In the genomic region with DNA sequence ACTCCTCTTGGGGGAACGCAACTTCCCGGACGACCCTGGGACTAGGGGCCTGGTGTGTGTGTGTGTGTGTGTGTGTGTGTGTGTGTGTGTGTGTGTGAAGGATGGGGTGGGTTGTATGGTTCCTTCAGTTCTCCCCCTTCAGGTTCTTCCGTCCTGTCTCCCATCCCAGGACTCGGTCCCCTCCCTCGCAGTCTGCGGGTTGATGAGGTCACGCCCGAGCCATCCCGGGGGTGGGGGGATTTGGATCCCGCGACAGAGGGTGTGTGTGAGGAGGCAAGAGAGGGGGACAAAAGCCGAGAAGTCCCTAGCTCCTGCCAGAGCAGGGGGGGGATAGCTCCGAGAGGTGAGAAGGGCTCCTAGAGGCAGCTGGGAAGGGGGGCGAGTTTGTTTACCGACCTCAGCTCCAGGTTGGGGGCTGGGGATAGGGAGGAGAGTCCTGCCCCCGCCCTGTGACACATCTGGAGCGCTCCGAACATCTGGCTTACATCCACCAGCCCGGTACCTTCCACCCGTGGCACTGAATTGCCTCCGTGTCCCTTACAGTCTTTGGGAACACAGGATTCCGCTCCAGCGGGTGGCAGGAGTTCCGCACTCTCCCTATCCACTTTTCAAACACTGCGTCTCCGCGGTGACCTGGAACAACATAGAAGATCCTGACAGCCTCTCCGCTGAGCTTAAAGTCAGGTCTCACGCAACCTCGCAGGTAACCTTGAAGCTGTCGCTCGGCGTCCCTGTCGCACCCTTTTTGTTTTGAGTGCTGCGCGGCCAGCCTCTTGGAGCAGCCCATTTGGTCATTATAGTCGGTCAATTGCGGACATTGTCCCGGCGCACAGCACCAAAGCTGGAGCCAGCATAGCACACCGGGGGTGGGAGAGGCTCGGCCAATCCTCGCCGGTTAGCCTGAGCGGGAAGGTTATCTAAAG, we compare ENCODE assay signal across 8 mouse cellular contexts. TPM values are rescaled to one million over a fixed set of nuclear protein-coding genes. Genes with fewer than 3 reads are reported as not detected.
A peak's percentile ranks its signal among the peaks of the same experiment; 100 is the strongest.
DNase-seq lines count a peak whose midpoint lies in the region; ATAC-seq and TF ChIP-seq lines count a peak whose summit lies in the region.

No protein-coding gene starts in this region.

- TF ChIP-seq CTCF in left cerebral cortex, adult 2 months (IDR thresholded peaks at IDR 0.05): no peak
- no peak for TF ChIP-seq CTCF in lung, postnatal 0 days (IDR thresholded peaks at IDR 0.05)

- H3K9me3 ChIP-seq in embryonic facial prominence, embryonic 13.5 days: no peaks in the 10 kb centered on the region
- no peaks in the 10 kb centered on the region for H3K9me3 ChIP-seq in hindbrain, embryonic 10.5 days
- H3K9me3 ChIP-seq in lung, postnatal 0 days (ENCODE audit: low read length): no peaks in the 10 kb centered on the region

- peaks cover 98% of the 10 kb centered on the region for H3K27me3 ChIP-seq in embryonic facial prominence, embryonic 13.5 days
- peaks cover 99% of the 10 kb centered on the region for H3K27me3 ChIP-seq in hindbrain, embryonic 10.5 days (ENCODE audit: insufficient read depth, poor library complexity, severe bottlenecking)
- H3K27me3 ChIP-seq in lung, postnatal 0 days (replicated peaks; ENCODE audit: insufficient read depth, low read length): peaks cover 6% of the 10 kb centered on the region; the same call in 1 of the 2 replicates

- H3K4me3 ChIP-seq in left cerebral cortex, adult 2 months: peak overlapping the region; percentile 54
- peak overlapping the region; percentile 57 for H3K4me3 ChIP-seq in embryonic facial prominence, embryonic 13.5 days
- peak overlapping the region; percentile 57 for H3K4me3 ChIP-seq in hindbrain, embryonic 10.5 days
- peak overlapping the region; percentile 50 for H3K4me3 ChIP-seq in lung, postnatal 0 days (ENCODE audit: low read depth, low read length)

- peak overlapping the region; percentile 79 for H3K9ac ChIP-seq in embryonic facial prominence, embryonic 13.5 days
- H3K9ac ChIP-seq in lung, postnatal 0 days (replicated peaks; ENCODE audit: low read depth): no peak overlapping the region; the same call in 1 of the 2 replicates

- no peak for ATAC-seq in embryonic facial prominence, embryonic 13.5 days (ENCODE audit: insufficient number of reproducible peaks, insufficient read depth, low FRiP score, low TSS enrichment, low read depth)
- peak; percentile 10; the same call in 1 of the 2 replicates for ATAC-seq in lung, postnatal 0 days

- H3K4me2 ChIP-seq in embryonic facial prominence, embryonic 13.5 days: peak overlapping the region; percentile 98
- peak overlapping the region; percentile 91 for H3K4me2 ChIP-seq in lung, postnatal 0 days (replicated peaks; ENCODE audit: low read depth, low read length)

- no peak for TF ChIP-seq EP300 in lung, postnatal 0 days (IDR thresholded peaks at IDR 0.05)

- intact Hi-C loops in left cerebral cortex, adult 2 months (cut with DNase I): loop anchor here (1.0 to 5.0 kb wide), 2 partner anchors 93 to 242 kb away; no protein-coding TSS in a partner anchor
- intact Hi-C loops in left cerebral cortex, postnatal 25 days (cut with DNase I): loop anchor here (5.0 to 10.0 kb wide), 2 partner anchors 242 to 351 kb away; a partner anchor contains a TSS

- H3K4me1 ChIP-seq in embryonic facial prominence, embryonic 13.5 days: peaks cover 64% of the 10 kb centered on the region
- peaks cover 78% of the 10 kb centered on the region for H3K4me1 ChIP-seq in hindbrain, embryonic 10.5 days (replicated peaks)
- H3K4me1 ChIP-seq in lung, postnatal 0 days (ENCODE audit: insufficient read depth, low read depth, low read length): peaks cover 18% of the 10 kb centered on the region

- no peak overlapping the region for H3K27ac ChIP-seq in left cerebral cortex, adult 2 months
- H3K27ac ChIP-seq in embryonic facial prominence, embryonic 13.5 days: no peak overlapping the region
- H3K27ac ChIP-seq in hindbrain, embryonic 10.5 days: no peak overlapping the region; the same call in 1 of the 2 replicates
- no peak overlapping the region for H3K27ac ChIP-seq in lung, postnatal 0 days (ENCODE audit: low read length)

- H3K36me3 ChIP-seq in embryonic facial prominence, embryonic 13.5 days: no peaks in the 10 kb centered on the region
- H3K36me3 ChIP-seq in hindbrain, embryonic 10.5 days: no peaks in the 10 kb centered on the region
- no peaks in the 10 kb centered on the region for H3K36me3 ChIP-seq in lung, postnatal 0 days (ENCODE audit: insufficient read depth, low read length)

- WGBS in embryonic facial prominence, embryonic 13.5 days: under 1% methylated on average over 46 of the region's 46 CpGs
- under 1% methylated on average over 46 of the region's 46 CpGs for WGBS in hindbrain, embryonic 10.5 days
- WGBS in lung, postnatal 0 days: 1% methylated on average over 37 of the region's 46 CpGs

- no peak for DNase-seq in left cerebral cortex, adult 2 months (ENCODE audit: extremely low spot score in 1 of 2, low spot score in 2 of 2)
- DNase-seq in left cerebral cortex, adult 11 months (ENCODE audit: low spot score): no peak
- DNase-seq in hindbrain, embryonic 10.5 days (ENCODE audit: low spot score): peak; percentile 58
- no peak for DNase-seq in lung, postnatal 0 days (ENCODE audit: low spot score)
- DNase-seq in left cerebral cortex, postnatal 25 days (ENCODE audit: low spot score in 2 of 2): no peak
- DNase-seq in layer of hippocampus, adult 8-10 months (ENCODE audit: low spot score in 2 of 2): no peak
- DNase-seq in natural killer cell, adult 2 months (ENCODE audit: low spot score in 2 of 2): no peak

RNA-seq across cellular contexts. Expression of a gene that starts 0.9 kb away (rescaled TPM):
- 1 to 10 TPM in 1 of 2 experiments, under 1 TPM in 1; 0.93 to 1.0 TPM for total RNA-seq in left cerebral cortex, adult 2 months (2021)
- 10.8 and 12.4 TPM in 2 replicates for polyA plus RNA-seq in embryonic facial prominence, embryonic 13.5 days (2015; fragmentation: Nextera tagmentation; extraction: Ambion mirVana)
- 0.66 and 1.9 TPM in 2 replicates for polyA plus RNA-seq in hindbrain, embryonic 10.5 days (2016; fragmentation: Nextera tagmentation; extraction: Ambion mirVana)
- 10.5 and 11.8 TPM in 2 replicates for polyA plus RNA-seq in lung, postnatal 0 days (2015; fragmentation: Nextera tagmentation; extraction: Ambion mirVana)
- total RNA-seq in left cerebral cortex, postnatal 25 days (2021): under 1 TPM; 0.23 to 0.44 TPM
- 1 to 10 TPM; 1.4 to 4.4 (median 1.9) TPM for total RNA-seq in layer of hippocampus, adult 8-10 months (2022)
